Comparison of ENCODE assay signal across 37 mouse cellular contexts in genomic region chr4:100496521-100496920, GRCm38 (mm10). TPM values are rescaled to one million over a fixed set of nuclear protein-coding genes. Genes with fewer than 3 reads are reported as not detected.
DNase-seq lines count a peak whose midpoint lies in the region; ATAC-seq and TF ChIP-seq lines count a peak whose summit lies in the region.
"Had no signal": no experiment of that assay in that cellular context is flagged by ENCODE, and none has a peak within 500 bp of the region (broad histone marks: within the 10 kb centered on the region; RNA-seq: fewer than 3 reads in every experiment).

No protein-coding gene starts in this region.

- H3K9me3 ChIP-seq in lung, postnatal 0 days (ENCODE audit: low read length): no peaks in the 10 kb centered on the region
- no peaks in the 10 kb centered on the region for H3K9me3 ChIP-seq in midbrain, postnatal 0 days (ENCODE audit: low read length)
- H3K9me3 ChIP-seq: forebrain, embryonic 10.5 days; forebrain, embryonic 15.5 days; hindbrain, embryonic 13.5 days; limb, embryonic 12.5 days; liver, embryonic 15.5 days; lung, embryonic 15.5 days; neural tube, embryonic 12.5 days had no signal

- H3K36me3 ChIP-seq in lung, postnatal 0 days (ENCODE audit: insufficient read depth, low read length): no peaks in the 10 kb centered on the region
- no peaks in the 10 kb centered on the region for H3K36me3 ChIP-seq in midbrain, postnatal 0 days (ENCODE audit: insufficient read depth, low read length)
- H3K36me3 ChIP-seq: forebrain, embryonic 10.5 days; forebrain, embryonic 15.5 days; hindbrain, embryonic 13.5 days; limb, embryonic 12.5 days; liver, embryonic 15.5 days; lung, embryonic 15.5 days; neural tube, embryonic 12.5 days had no signal

- no peak for TF ChIP-seq EP300 in lung, postnatal 0 days (IDR thresholded peaks at IDR 0.05)

- no peak overlapping the region for H3K9ac ChIP-seq in lung, postnatal 0 days (replicated peaks; ENCODE audit: low read depth)
- H3K9ac ChIP-seq in midbrain, postnatal 0 days (replicated peaks; ENCODE audit: low read length, poor library complexity, severe bottlenecking): no peak overlapping the region
- H3K9ac ChIP-seq: forebrain, embryonic 15.5 days; hindbrain, embryonic 13.5 days; limb, embryonic 12.5 days; liver, embryonic 15.5 days; lung, embryonic 15.5 days; neural tube, embryonic 12.5 days had no signal

- no peak overlapping the region for H3K4me3 ChIP-seq in lung, postnatal 0 days (ENCODE audit: low read depth, low read length)
- H3K4me3 ChIP-seq in midbrain, postnatal 0 days (ENCODE audit: low read depth, low read length): no peak overlapping the region
- H3K4me3 ChIP-seq: forebrain, embryonic 10.5 days; forebrain, embryonic 15.5 days; heart, adult 2 months; hindbrain, embryonic 13.5 days; left cerebral cortex, adult 2 months; limb, embryonic 12.5 days; liver, embryonic 15.5 days; lung, embryonic 15.5 days; myocyte; neural tube, embryonic 12.5 days had no signal

- ATAC-seq in lung, postnatal 0 days: no peak
- ATAC-seq in midbrain, postnatal 0 days (ENCODE audit: low FRiP score): no peak
- ATAC-seq: activated CD4-positive, CD25-positive, alpha-beta regulatory T cell, adult 4 months; forebrain, embryonic 15.5 days; intestine, embryonic 16.5 days; midbrain, embryonic 16.5 days had no signal

- H3K4me1 ChIP-seq in lung, postnatal 0 days (ENCODE audit: insufficient read depth, low read depth, low read length): no peaks in the 10 kb centered on the region
- H3K4me1 ChIP-seq in midbrain, postnatal 0 days (ENCODE audit: insufficient read depth, low read length): no peaks in the 10 kb centered on the region
- H3K4me1 ChIP-seq: forebrain, embryonic 10.5 days; forebrain, embryonic 15.5 days; hindbrain, embryonic 13.5 days; limb, embryonic 12.5 days; liver, embryonic 15.5 days; lung, embryonic 15.5 days; neural tube, embryonic 12.5 days had no signal

- no peak overlapping the region for H3K27ac ChIP-seq in lung, postnatal 0 days (ENCODE audit: low read length)
- no peak overlapping the region for H3K27ac ChIP-seq in midbrain, postnatal 0 days (ENCODE audit: low read depth, low read length)
- H3K27ac ChIP-seq: forebrain, embryonic 10.5 days; forebrain, embryonic 15.5 days; heart, adult 2 months; hindbrain, embryonic 13.5 days; left cerebral cortex, adult 2 months; limb, embryonic 12.5 days; liver, embryonic 15.5 days; lung, embryonic 15.5 days; neural tube, embryonic 12.5 days; stomach, postnatal 0 days had no signal

- DNase-seq in heart, adult 18-20 months: peak; percentile 55 to 56
- no peak for DNase-seq in heart, postnatal 4 days
- DNase-seq in lung, postnatal 0 days (ENCODE audit: low spot score): peak; percentile 27
- DNase-seq in lung, postnatal 4 days: no peak
- DNase-seq in lung, postnatal 14 days: peak; percentile 4
- no peak for DNase-seq in midbrain, postnatal 0 days (ENCODE audit: low spot score)
- no peak for DNase-seq in layer of hippocampus, adult 8-10 months (ENCODE audit: low spot score in 2 of 2)
- DNase-seq: adrenal gland, adult 8-10 months; B cell, adult 2 months; cerebellum, adult 8-10 months; cerebellum, postnatal 25 days; gastrocnemius, postnatal 14 days; kidney, adult 8-10 months; kidney, postnatal 10 days; right cerebral cortex, adult 18-20 months; thymus, adult 18-20 months; thymus, postnatal 25 days had no signal

- 61% methylated on average over 1 of the region's 1 CpGs for WGBS in lung, postnatal 0 days
- WGBS in midbrain, postnatal 0 days: 90% methylated on average over 1 of the region's 1 CpGs

- H3K4me2 ChIP-seq in lung, postnatal 0 days (replicated peaks; ENCODE audit: low read depth, low read length): no peak overlapping the region
- no peak overlapping the region for H3K4me2 ChIP-seq in midbrain, postnatal 0 days (ENCODE audit: low read depth, low read length, poor library complexity, severe bottlenecking)
- H3K4me2 ChIP-seq: forebrain, embryonic 15.5 days; hindbrain, embryonic 13.5 days; limb, embryonic 12.5 days; liver, embryonic 15.5 days; lung, embryonic 15.5 days; midbrain, embryonic 11.5 days; neural tube, embryonic 12.5 days had no signal

- no peak for TF ChIP-seq CTCF in lung, postnatal 0 days (IDR thresholded peaks at IDR 0.05)
- no peak for TF ChIP-seq CTCF in midbrain, postnatal 0 days (IDR thresholded peaks at IDR 0.05)

- H3K27me3 ChIP-seq in lung, postnatal 0 days (replicated peaks; ENCODE audit: insufficient read depth, low read length): no peaks in the 10 kb centered on the region
- H3K27me3 ChIP-seq in midbrain, postnatal 0 days (ENCODE audit: insufficient read depth, low read length): no peaks in the 10 kb centered on the region
- H3K27me3 ChIP-seq: forebrain, embryonic 15.5 days; hindbrain, embryonic 13.5 days; limb, embryonic 12.5 days; liver, embryonic 15.5 days; lung, embryonic 15.5 days; neural tube, embryonic 12.5 days had no signal

RNA-seq across cellular contexts. Expression of gene Ube2u, which starts 17.9 kb away (rescaled TPM):
- total RNA-seq in heart, adult 18-20 months (2021): not detected
- total RNA-seq in heart, postnatal 4 days (2021): under 1 TPM; 0.31 to 0.36 TPM
- 0.14 and 0.46 TPM in 2 replicates for polyA plus RNA-seq in lung, postnatal 0 days (2015; fragmentation: Nextera tagmentation; extraction: Ambion mirVana)
- total RNA-seq in midbrain, postnatal 0 days (2014; rRNA removed): 0.76 and 0.82 TPM in 2 replicates
- polyA plus RNA-seq in midbrain, postnatal 0 days (2015; fragmentation: Nextera tagmentation; extraction: Ambion mirVana): 0.25 TPM in 1 of 2 replicates, not detected in the other
- not detected for total RNA-seq in layer of hippocampus, adult 8-10 months (2022)
- total RNA-seq: adrenal gland, adult 8-10 months; gastrocnemius, postnatal 14 days; heart, adult 2 months; layer of hippocampus, adult 18-20 months; layer of hippocampus, postnatal 14 days; left cerebral cortex, adult 2 months; left cerebral cortex, postnatal 25 days; megakaryocyte, adult 5-6 weeks had no signal
- polyA plus RNA-seq: activated CD4-positive, CD25-positive, alpha-beta regulatory T cell, adult 4 months; heart, adult 2 months; intestine, embryonic 16.5 days; myocyte; spleen, adult 2 months had no signal

Comparison
In these comparisons a context has a peak if more than half of its experiments do, and no peak if none do; other contexts are left out.
1. DNase-seq: peak in heart, adult 18-20 months (2 of 2), lung, postnatal 0 days (single experiment) and lung, postnatal 14 days (single experiment); none in heart, postnatal 4 days (single experiment), lung, postnatal 4 days (0 of 2), midbrain, postnatal 0 days (single experiment) and layer of hippocampus, adult 8-10 months (0 of 2).